Mouse (Mus musculus) G1E-ER4 (cell line): ENCODE data around the gene Nrip1. TPM values are rescaled to one million over a fixed set of nuclear protein-coding genes. Genes with fewer than 3 reads are reported as not detected.
A peak's percentile ranks its signal among the peaks of the same experiment; 100 is the strongest.

Experiments used
- GATA1 ChIP-seq: IDR thresholded peaks from one replicate; pipeline ENCODE4 v1.8.0; 2012; ENCODE audit warnings: low read length, inconsistent platforms
- polyA plus RNA-seq: library from polyadenylated mRNA; stranded (reverse); fragments of >175 nt; gene quantifications from 2 replicates; pipeline ENCODE4 v1.2.3, GENCODE M21; 2012

Gene Nrip1
- polyA plus RNA-seq, 1 experiment, result 13.6 TPM

- no peak for TF ChIP-seq GATA1
Observed at GRCm38 (mm10) chr16:76358757-76359156, 14.9 kb downstream of the Nrip1 start.

GRCm38 (mm10) chr16:76358128-76358748, 15.4 kb downstream of the Nrip1 start:
- TF ChIP-seq GATA1, result no peak

GRCm38 (mm10) chr16:76357155-76357554, 16.5 kb downstream of the Nrip1 start:
- no peak for TF ChIP-seq GATA1

GRCm38 (mm10) chr16:76355947-76356550, 17.6 kb downstream of the Nrip1 start:
- no peak for TF ChIP-seq GATA1

- no peak for TF ChIP-seq GATA1
Observed at GRCm38 (mm10) chr16:76355267-76355666, 18.4 kb downstream of the Nrip1 start.

- peak; percentile 7 for TF ChIP-seq GATA1
Observed at GRCm38 (mm10) chr16:76354841-76355240, 18.8 kb downstream of the Nrip1 start.

GRCm38 (mm10) chr16:76354289-76354688, 19.3 kb downstream of the Nrip1 start:
- TF ChIP-seq GATA1, result no peak

- TF ChIP-seq GATA1, result no peak
Observed at GRCm38 (mm10) chr16:76350922-76351321, 22.7 kb downstream of the Nrip1 start.

GRCm38 (mm10) chr16:76349053-76349452, 24.6 kb downstream of the Nrip1 start:
- TF ChIP-seq GATA1, result no peak

GRCm38 (mm10) chr16:76347719-76348421, 25.8 kb downstream of the Nrip1 start:
- TF ChIP-seq GATA1, result no peak

- no peak for TF ChIP-seq GATA1
Observed at GRCm38 (mm10) chr16:76346371-76346770, 27.3 kb downstream of the Nrip1 start.

- TF ChIP-seq GATA1, result no peak
Observed at GRCm38 (mm10) chr16:76344761-76345368, 28.8 kb downstream of the Nrip1 start.

- no peak for TF ChIP-seq GATA1
Observed at GRCm38 (mm10) chr16:76344030-76344429, 29.6 kb downstream of the Nrip1 start.

GRCm38 (mm10) chr16:76341636-76342035, 32.0 kb downstream of the Nrip1 start:
- no peak for TF ChIP-seq GATA1

- TF ChIP-seq GATA1, result no peak
Observed at GRCm38 (mm10) chr16:76339256-76339655, 34.4 kb downstream of the Nrip1 start.

GRCm38 (mm10) chr16:76337351-76337750, 36.3 kb downstream of the Nrip1 start:
- TF ChIP-seq GATA1, result no peak
